ENCODE assay signal across 8 mouse cellular contexts in the genomic region with DNA sequence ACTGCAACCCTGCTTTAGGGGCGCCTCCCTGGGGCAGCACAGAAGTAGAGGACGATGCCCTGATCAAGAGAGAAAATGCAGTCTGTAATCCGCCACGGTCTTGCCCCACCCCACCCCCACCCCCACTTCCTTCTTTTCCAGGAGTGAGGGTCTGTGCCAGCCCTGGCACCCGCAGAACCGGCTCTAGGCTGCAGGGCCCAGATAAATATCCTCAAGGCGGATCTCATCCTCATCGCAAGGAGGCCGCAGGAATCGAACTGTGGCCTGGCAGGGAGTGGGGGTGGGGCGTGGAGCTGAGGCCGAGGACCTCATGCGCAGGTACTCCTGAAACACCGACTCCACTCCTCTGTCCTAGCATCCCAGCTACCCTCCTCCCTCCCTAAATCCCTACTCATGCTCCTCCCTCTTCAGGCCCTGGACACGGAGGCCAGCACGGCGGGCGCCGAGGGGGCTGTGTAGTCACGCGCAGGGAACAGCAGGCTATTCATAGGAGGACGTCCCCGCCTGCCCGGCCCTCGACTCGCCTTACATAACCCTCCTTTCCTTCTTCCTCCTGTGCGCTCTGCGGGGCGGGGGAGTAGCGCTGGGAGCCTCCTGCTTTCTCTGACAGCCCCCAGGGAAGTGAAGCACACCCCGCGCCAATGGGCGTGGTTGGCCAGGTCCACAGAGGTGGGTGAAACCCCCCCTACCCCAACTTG. TPM values are rescaled to one million over a fixed set of nuclear protein-coding genes. Genes with fewer than 3 reads are reported as not detected.
A peak's percentile ranks its signal among the peaks of the same experiment; 100 is the strongest.
DNase-seq lines count a peak whose midpoint lies in the region; ATAC-seq and TF ChIP-seq lines count a peak whose summit lies in the region.

No protein-coding gene starts in this region.

- no peaks in the 10 kb centered on the region for H3K36me3 ChIP-seq in G1E (replicated peaks)
- H3K36me3 ChIP-seq in neural tube, embryonic 15.5 days = no peaks in the 10 kb centered on the region

- H3K4me1 ChIP-seq in G1E (ENCODE audit: insufficient read depth, low read depth, low read length) = peaks cover 31% of the 10 kb centered on the region
- H3K4me1 ChIP-seq in neural tube, embryonic 15.5 days = peaks cover 18% of the 10 kb centered on the region

- no peak overlapping the region; the same call in 1 of the 2 replicates for H3K9ac ChIP-seq in neural tube, embryonic 15.5 days (replicated peaks)

- 5% methylated on average over 33 of the region's 33 CpGs for WGBS in neural tube, embryonic 15.5 days

- peak overlapping the region; percentile 49 for H3K4me2 ChIP-seq in neural tube, embryonic 15.5 days

- intact Hi-C loops in heart, postnatal 36 days (cut with DNase I) = no loop called here

- TF ChIP-seq CTCF in G1E (IDR thresholded peaks at IDR 0.05; ENCODE audit: low read depth, low read length) = no peak

- ATAC-seq in G1E (ENCODE audit: extremely low read depth, insufficient number of reproducible peaks, low FRiP score, poor library complexity, severe bottlenecking) = no peak
- peak; percentile 85 for ATAC-seq in frontal cortex, adult (ENCODE audit: low TSS enrichment)
- ATAC-seq in neural tube, embryonic 15.5 days (ENCODE audit: low FRiP score) = peak; percentile 56

- H3K27ac ChIP-seq in neural tube, embryonic 15.5 days (replicated peaks) = no peak overlapping the region

- H3K4me3 ChIP-seq in G1E (ENCODE audit: low read depth, low read length) = peak overlapping the region; percentile 36; the same call in 1 of the 2 replicates
- H3K4me3 ChIP-seq in neural tube, embryonic 15.5 days (replicated peaks) = peak overlapping the region; percentile 20

- no peak for DNase-seq in G1E (ENCODE audit: low spot score)
- DNase-seq in cerebellum, adult 8-10 months = peak; percentile 83
- peak; percentile 85 to 89 for DNase-seq in heart, postnatal 36 days
- DNase-seq in layer of hippocampus, adult 8-10 months (ENCODE audit: low spot score in 2 of 2) = peak; percentile 86 to 90
- DNase-seq in lung, adult 18-20 months = peak; percentile 93 to 96
- peak; percentile 70 to 88 for DNase-seq in urinary bladder, postnatal 36 days (ENCODE audit: low spot score in 2 of 2)

- H3K9me3 ChIP-seq in G1E (replicated peaks) = no peaks in the 10 kb centered on the region
- no peaks in the 10 kb centered on the region for H3K9me3 ChIP-seq in neural tube, embryonic 15.5 days (replicated peaks)

- peaks cover 59% of the 10 kb centered on the region for H3K27me3 ChIP-seq in G1E (ENCODE audit: insufficient read depth, low read length)
- peaks cover 17% of the 10 kb centered on the region for H3K27me3 ChIP-seq in neural tube, embryonic 15.5 days (replicated peaks)

RNA-seq across cellular contexts. Expression of a gene that starts 22.3 kb away (rescaled TPM):
- 30.4 and 32.3 TPM in 2 replicates for total RNA-seq in G1E (2014; fragmentation: Nextera tagmentation)
- total RNA-seq in G1E (2017) = 8.5 and 9.9 TPM in 2 replicates
- polyA plus RNA-seq in G1E (2012) = 35.4 and 37.5 TPM in 2 replicates
- 100 to 1,000 TPM in 1 of 2 experiments, 10 to 100 TPM in 1; 74.9 to 130 TPM for total RNA-seq in heart, postnatal 36 days (2021)
- 10 to 100 TPM; 24.8 to 39.6 (median 30.6) TPM for total RNA-seq in layer of hippocampus, adult 8-10 months (2022)
- polyA plus RNA-seq in neural tube, embryonic 15.5 days (2015; fragmentation: Nextera tagmentation; extraction: Ambion mirVana) = 14.7 and 16.1 TPM in 2 replicates

RNA-seq across cellular contexts. Expression of a gene that starts 34.1 kb away (rescaled TPM):
- total RNA-seq in G1E (2014; fragmentation: Nextera tagmentation) = 23.2 and 28.1 TPM in 2 replicates
- 61.5 and 61.7 TPM in 2 replicates for total RNA-seq in G1E (2017)
- polyA plus RNA-seq in G1E (2012) = 69.5 and 75.8 TPM in 2 replicates
- 100 to 1,000 TPM; 123 to 132 TPM for total RNA-seq in heart, postnatal 36 days (2021)
- total RNA-seq in layer of hippocampus, adult 8-10 months (2022) = 100 to 1,000 TPM; 227 to 350 (median 284) TPM
- 20.5 and 21.0 TPM in 2 replicates for polyA plus RNA-seq in neural tube, embryonic 15.5 days (2015; fragmentation: Nextera tagmentation; extraction: Ambion mirVana)

RNA-seq across cellular contexts. Expression of a gene that starts 35.4 kb away (rescaled TPM):
- 79.6 and 81.9 TPM in 2 replicates for total RNA-seq in G1E (2014; fragmentation: Nextera tagmentation)
- 99.2 and 121 TPM in 2 replicates for total RNA-seq in G1E (2017)
- polyA plus RNA-seq in G1E (2012) = 8.0 and 10.3 TPM in 2 replicates
- total RNA-seq in heart, postnatal 36 days (2021) = 10 to 100 TPM; 35.0 to 39.8 TPM
- total RNA-seq in layer of hippocampus, adult 8-10 months (2022) = 10 to 100 TPM; 35.7 to 44.3 (median 36.7) TPM
- 111 and 122 TPM in 2 replicates for polyA plus RNA-seq in neural tube, embryonic 15.5 days (2015; fragmentation: Nextera tagmentation; extraction: Ambion mirVana)

RNA-seq across cellular contexts. Expression of a gene that starts 35.8 kb away (rescaled TPM):
- 152 and 177 TPM in 2 replicates for total RNA-seq in G1E (2014; fragmentation: Nextera tagmentation)
- total RNA-seq in G1E (2017) = 124 and 140 TPM in 2 replicates
- 142 TPM in 2 replicates for polyA plus RNA-seq in G1E (2012)
- total RNA-seq in heart, postnatal 36 days (2021) = 1,000 to 10,000 TPM; 2,177 to 2,250 TPM
- total RNA-seq in layer of hippocampus, adult 8-10 months (2022) = 100 to 1,000 TPM; 456 to 502 (median 473) TPM
- polyA plus RNA-seq in neural tube, embryonic 15.5 days (2015; fragmentation: Nextera tagmentation; extraction: Ambion mirVana) = 295 and 298 TPM in 2 replicates
